Mouse (Mus musculus) bone marrow macrophage, adult 2 months (primary cell): ENCODE measurements around the gene Pkdcc. TPM values are rescaled to one million over a fixed set of nuclear protein-coding genes. Genes with fewer than 3 reads are reported as not detected.

Experiments
- H3K27ac ChIP-seq: 2 replicates; pipeline ENCODE4 v1.5.1; 2012; ENCODE audit warnings: low read depth, low read length; ENCODE audit not compliant: insufficient read depth
- H3K4me1 ChIP-seq: 2 replicates; pipeline ENCODE4 v1.6.1; 2012; ENCODE audit warnings: low read length; ENCODE audit not compliant: control insufficient read depth, insufficient read depth
- H3K4me3 ChIP-seq: 2 replicates; pipeline ENCODE4 v1.5.1; 2012; ENCODE audit warnings: mild to moderate bottlenecking, low read length, moderate library complexity; ENCODE audit not compliant: insufficient read depth
- CTCF ChIP-seq: IDR thresholded peaks from 2 replicates; pipeline ENCODE4 v1.5.1; 2012; ENCODE audit warnings: low read depth, mild to moderate bottlenecking, low read length, moderate library complexity
- POLR2A ChIP-seq: IDR thresholded peaks from 2 replicates; pipeline ENCODE4 v1.6.1; 2012; ENCODE audit warnings: mild to moderate bottlenecking, low read depth, low read length, borderline replicate concordance
- polyA plus RNA-seq: library from polyadenylated mRNA; stranded (reverse); fragments of >200 nt; gene quantifications from 2 replicates; pipeline ENCODE4 v1.2.4, GENCODE M21; 2012; ENCODE audit not compliant: missing spikeins, insufficient read depth, insufficient read length

Gene Pkdcc
- polyA plus RNA-seq, 1 experiment: 3.8 TPM

DNA sequence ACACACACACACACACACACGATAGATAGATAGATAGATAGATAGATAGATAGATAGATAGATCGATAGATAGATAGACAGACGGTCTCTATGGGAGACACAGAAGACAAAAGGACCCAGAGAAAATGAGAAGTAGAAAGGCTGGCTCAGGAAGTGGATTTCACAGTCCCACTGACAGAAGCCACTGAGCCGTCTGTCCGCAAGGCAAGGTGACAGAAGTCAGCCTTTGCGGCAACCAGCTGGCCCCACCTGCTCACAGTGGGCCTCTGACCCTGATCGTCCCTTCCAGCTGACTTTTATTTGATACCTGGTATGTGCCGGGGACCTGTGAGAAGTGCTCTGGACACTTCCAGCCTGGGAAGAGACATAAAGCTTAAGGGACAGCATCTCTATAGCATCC, 57.5 kb downstream of the Pkdcc start:
- Histone ChIP-seq H3K4me3 (no peak overlapping the region), H3K27ac (no peak overlapping the region), H3K4me1 (peaks cover 47% of the 10 kb centered on the region)
- TF ChIP-seq POLR2A (no peak), CTCF (no peak)

DNA sequence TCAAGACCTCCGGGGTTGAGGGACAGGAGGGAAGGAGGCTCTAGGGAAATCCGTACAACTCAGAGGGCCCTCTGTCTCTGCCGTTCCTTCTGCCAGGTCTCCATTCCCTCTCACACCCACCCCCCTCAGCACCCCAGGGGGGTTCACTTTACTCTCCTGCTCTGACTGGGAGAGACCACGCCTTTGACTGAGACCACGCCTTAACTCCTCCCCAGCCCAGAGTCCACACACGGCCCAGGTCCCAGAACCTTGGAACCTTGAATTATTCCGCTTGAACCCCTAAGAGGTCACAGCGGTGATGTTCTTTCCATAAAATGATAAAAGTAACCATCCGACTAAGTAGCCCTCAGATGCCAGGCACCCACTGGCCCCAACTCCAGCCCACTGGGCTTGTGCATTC, 58.5 kb downstream of the Pkdcc start:
- no peak overlapping the region for H3K4me3 ChIP-seq
- peaks cover 46% of the 10 kb centered on the region for H3K4me1 ChIP-seq
- no peak overlapping the region for H3K27ac ChIP-seq
- TF ChIP-seq POLR2A (no peak), CTCF (no peak)

DNA sequence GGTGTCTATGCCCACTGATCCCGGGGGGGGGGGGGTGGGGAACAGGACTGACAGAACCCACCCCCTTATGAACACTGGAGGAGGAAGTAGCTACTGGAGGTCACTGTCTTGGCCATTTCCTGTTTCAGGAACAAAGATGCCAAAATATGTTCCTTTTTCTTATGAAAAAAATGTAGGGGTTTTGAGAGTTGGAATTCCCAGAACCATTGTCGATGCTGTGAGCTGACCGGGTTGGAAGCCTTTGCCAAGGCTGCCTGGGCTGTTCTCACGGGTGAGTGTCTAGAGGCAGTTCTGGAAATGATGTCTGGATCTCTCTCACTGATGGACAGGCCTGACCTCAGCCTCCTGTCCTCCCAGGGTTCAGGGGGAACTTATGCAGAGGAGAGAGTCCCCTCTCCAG, 59.0 kb downstream of the Pkdcc start:
- Histone ChIP-seq H3K4me1 (peaks cover 46% of the 10 kb centered on the region), H3K27ac (peak overlapping the region; percentile 68), H3K4me3 (0 out of 2 replicates have a peak overlapping the region, but pooled peaks have one; percentile 1)
- TF ChIP-seq POLR2A (no peak), CTCF (no peak)

Other genes starting within 250 kb of the Pkdcc start
- 15.2 and 16.6 TPM in 2 replicates for gene Eml4, start 135.6 kb downstream of the Pkdcc start, polyA plus RNA-seq